Mouse (Mus musculus) olfactory bulb, adult 2 months (tissue): Measurements from ENCODE around the gene Fam189b.

Source experiments
- CTCF ChIP-seq: fragments of 200-500 bp; IDR thresholded peaks from 2 replicates; pipeline ENCODE4 v1.5.1; 2012; ENCODE audit warnings: low read depth, mild to moderate bottlenecking, low read length, moderate library complexity; ENCODE audit not compliant: insufficient read depth
- POLR2A ChIP-seq: fragments of 200-500 bp; IDR thresholded peaks from 2 replicates; pipeline ENCODE4 v1.6.1; 2012; ENCODE audit warnings: mild to moderate bottlenecking, low read depth, low read length, moderate library complexity; ENCODE audit not compliant: insufficient read depth

DNA sequence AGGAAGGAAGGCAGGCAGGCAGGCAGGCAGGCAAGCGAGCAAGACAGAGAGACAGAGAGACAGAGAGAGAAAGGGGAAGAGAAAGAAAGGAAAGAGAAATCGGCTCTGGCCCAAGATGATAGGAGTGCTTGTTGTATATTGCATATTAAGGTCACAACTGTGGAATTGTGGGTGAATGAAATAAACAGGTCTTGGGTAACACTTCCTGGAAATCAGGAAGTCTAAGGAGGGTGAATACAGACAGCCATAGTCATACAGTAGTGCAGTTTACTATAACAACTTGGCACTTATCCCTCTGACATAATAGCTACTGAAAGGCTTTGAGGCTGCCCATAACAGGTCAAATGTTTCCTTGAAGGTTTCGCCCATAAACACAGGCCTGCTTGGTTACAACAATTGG, 16.9 kb downstream of the Fam189b start:
- no peak for TF ChIP-seq POLR2A
- no peak for TF ChIP-seq CTCF
